Mouse (Mus musculus): ENCODE data around the gene Fmo4. TPM values are rescaled to one million over a fixed set of nuclear protein-coding genes. Genes with fewer than 3 reads are reported as not detected.

Fmo4 gene
- 0.08 TPM in 1 of 2 replicates, not detected in the other for polyA plus RNA-seq (2012; rRNA removed)

DNA sequence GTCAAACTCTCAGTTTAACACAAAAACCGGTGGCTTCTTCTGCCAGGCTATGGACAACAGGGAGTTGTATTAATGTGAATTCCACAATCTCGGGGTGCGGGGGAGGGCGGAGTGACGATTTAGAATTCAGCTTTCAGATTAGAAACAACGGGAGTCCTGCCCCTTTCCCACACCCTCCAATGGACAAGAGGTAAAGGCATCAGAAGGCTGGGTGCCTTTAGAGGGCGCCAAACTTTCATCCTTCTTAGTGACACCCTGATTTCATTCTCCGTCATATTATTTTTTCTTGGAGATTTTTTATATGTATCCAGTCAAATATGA is at the start of gene Fmo4:
TSS of gene Fmo4 (minus strand) at position 137 of the 321 bp plus-strand sequence.
- no peak within 1 kb of the TSS for H3K4me3 ChIP-seq (ENCODE audit: control insufficient read depth, insufficient read depth, low read length)
- no peak within 1 kb of the TSS for H3K27ac ChIP-seq (ENCODE audit: control insufficient read depth, insufficient read depth, low read length)
- no peaks in the 10 kb centered on the region for H3K36me3 ChIP-seq (ENCODE audit: control insufficient read depth, insufficient read depth, low read length)
- no peaks in the 10 kb centered on the region for H3K4me1 ChIP-seq (replicated peaks; ENCODE audit: control insufficient read depth, insufficient read depth, low read length)
- no peaks in the 10 kb centered on the region for H3K27me3 ChIP-seq (ENCODE audit: control insufficient read depth, insufficient read depth, low read length)
- TF ChIP-seq POLR2A (IDR thresholded peaks at IDR 0.05; ENCODE audit: control insufficient read depth, extremely low read depth, insufficient read depth, low read length, poor library complexity), result no peak
- no peak for TF ChIP-seq CTCF (IDR thresholded peaks at IDR 0.05; ENCODE audit: borderline replicate concordance, control insufficient read depth, extremely low read depth, insufficient read depth, low read length, poor library complexity)
- WGBS, result 54% methylated on average over 8 of the region's 8 CpGs
- DNase-seq, result peak; percentile 2

DNA sequence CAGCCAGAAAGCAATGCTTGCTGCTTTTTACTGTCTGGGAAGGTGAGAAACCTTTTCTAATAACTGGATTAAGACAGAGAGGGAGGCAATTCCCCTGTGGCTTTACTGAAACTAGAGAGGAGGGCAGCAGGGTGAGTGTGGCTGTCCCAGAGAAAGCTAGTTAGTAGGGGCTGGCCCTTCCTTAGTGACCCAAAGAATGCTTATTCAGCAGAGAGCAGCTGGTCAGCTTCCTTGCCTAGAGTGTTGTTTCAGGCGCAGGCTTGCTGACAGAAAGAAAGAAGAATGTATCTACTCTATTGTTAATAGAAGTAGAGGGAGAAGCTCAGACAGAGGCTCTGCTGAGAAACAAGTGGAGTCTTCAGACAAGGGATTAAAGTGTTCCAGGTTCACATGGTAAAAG is 48.6 kb upstream of the Fmo4 start:
- no peak for DNase-seq
- no peaks in the 10 kb centered on the region for H3K36me3 ChIP-seq (ENCODE audit: control insufficient read depth, insufficient read depth, low read length)
- H3K27me3 ChIP-seq (ENCODE audit: control insufficient read depth, insufficient read depth, low read length), result no peaks in the 10 kb centered on the region
- H3K4me3 ChIP-seq (ENCODE audit: control insufficient read depth, insufficient read depth, low read length), result no peak overlapping the region
- H3K27ac ChIP-seq (ENCODE audit: control insufficient read depth, insufficient read depth, low read length), result no peak overlapping the region
- TF ChIP-seq CTCF (IDR thresholded peaks at IDR 0.05; ENCODE audit: borderline replicate concordance, control insufficient read depth, extremely low read depth, insufficient read depth, low read length, poor library complexity), result no peak
- no peak for TF ChIP-seq POLR2A (IDR thresholded peaks at IDR 0.05; ENCODE audit: control insufficient read depth, extremely low read depth, insufficient read depth, low read length, poor library complexity)
- WGBS, result 94% methylated on average over 1 of the region's 1 CpGs
- H3K4me1 ChIP-seq (replicated peaks; ENCODE audit: control insufficient read depth, insufficient read depth, low read length), result no peaks in the 10 kb centered on the region

DNA sequence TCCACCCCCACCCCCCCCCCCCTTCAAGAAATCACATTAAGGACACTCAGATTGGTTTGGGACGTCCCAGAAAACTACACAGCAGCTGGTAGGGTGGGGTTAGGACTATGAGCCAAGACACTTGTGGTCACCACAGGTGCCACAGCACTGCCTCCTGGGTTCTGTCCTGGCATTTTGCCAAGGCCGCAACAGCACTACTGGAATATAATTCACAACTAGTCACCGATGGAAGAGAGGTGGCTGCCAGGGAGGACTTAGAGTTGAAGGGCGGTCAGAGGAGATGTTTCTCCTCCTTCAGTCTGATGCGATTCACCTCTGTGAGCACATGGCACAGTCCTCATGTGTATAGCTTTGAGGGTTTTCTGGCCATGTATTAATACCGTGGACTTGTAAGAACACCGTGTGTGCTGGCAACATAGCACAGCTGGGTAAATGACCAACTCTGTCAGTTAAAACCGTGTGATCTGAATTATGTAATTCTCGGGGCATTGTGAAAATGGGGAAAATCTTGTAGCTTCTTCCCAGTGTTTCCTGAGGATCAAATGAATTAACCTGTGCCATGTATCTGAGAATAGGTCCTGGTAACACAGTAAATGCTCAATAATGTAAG is 46.3 kb upstream of the Fmo4 start:
- no peak overlapping the region for H3K27ac ChIP-seq (ENCODE audit: control insufficient read depth, insufficient read depth, low read length)
- H3K27me3 ChIP-seq (ENCODE audit: control insufficient read depth, insufficient read depth, low read length), result no peaks in the 10 kb centered on the region
- TF ChIP-seq POLR2A (IDR thresholded peaks at IDR 0.05; ENCODE audit: control insufficient read depth, extremely low read depth, insufficient read depth, low read length, poor library complexity) (no peak), CTCF (IDR thresholded peaks at IDR 0.05; ENCODE audit: borderline replicate concordance, control insufficient read depth, extremely low read depth, insufficient read depth, low read length, poor library complexity) (no peak)
- DNase-seq, result no peak
- H3K4me1 ChIP-seq (replicated peaks; ENCODE audit: control insufficient read depth, insufficient read depth, low read length), result no peaks in the 10 kb centered on the region
- no peak overlapping the region for H3K4me3 ChIP-seq (ENCODE audit: control insufficient read depth, insufficient read depth, low read length)
- 55% methylated on average over 9 of the region's 9 CpGs for whole genome bisulfite sequencing
- no peaks in the 10 kb centered on the region for H3K36me3 ChIP-seq (ENCODE audit: control insufficient read depth, insufficient read depth, low read length)

DNA sequence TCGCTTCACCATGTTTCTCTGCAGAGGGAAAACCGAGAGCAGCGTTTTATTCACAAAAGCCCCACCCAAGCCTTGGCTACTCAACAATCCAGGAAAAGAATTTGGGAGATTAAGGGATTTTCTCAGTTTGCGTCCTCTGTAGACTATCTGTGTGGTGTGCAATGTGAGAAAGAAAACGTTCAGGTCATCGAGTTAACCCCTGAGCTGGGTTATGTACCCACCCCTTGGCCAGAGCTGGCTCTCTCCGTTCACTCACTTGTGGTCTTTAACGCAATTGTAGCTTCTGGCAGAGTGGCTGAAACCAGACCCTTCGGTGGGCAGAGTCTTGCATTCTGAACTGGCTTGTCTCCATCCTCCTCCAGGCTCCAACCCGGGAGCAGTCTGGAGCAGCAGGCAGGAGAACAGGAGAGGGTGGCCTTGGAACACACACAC is 45.8 kb upstream of the Fmo4 start:
- Histone ChIP-seq H3K4me3 (ENCODE audit: control insufficient read depth, insufficient read depth, low read length) (no peak overlapping the region), H3K27me3 (ENCODE audit: control insufficient read depth, insufficient read depth, low read length) (no peaks in the 10 kb centered on the region), H3K36me3 (ENCODE audit: control insufficient read depth, insufficient read depth, low read length) (no peaks in the 10 kb centered on the region), H3K4me1 (replicated peaks; ENCODE audit: control insufficient read depth, insufficient read depth, low read length) (no peaks in the 10 kb centered on the region), H3K27ac (ENCODE audit: control insufficient read depth, insufficient read depth, low read length) (no peak overlapping the region)
- DNase-seq, result no peak
- TF ChIP-seq POLR2A (IDR thresholded peaks at IDR 0.05; ENCODE audit: control insufficient read depth, extremely low read depth, insufficient read depth, low read length, poor library complexity), result no peak
- TF ChIP-seq CTCF (IDR thresholded peaks at IDR 0.05; ENCODE audit: borderline replicate concordance, control insufficient read depth, extremely low read depth, insufficient read depth, low read length, poor library complexity), result no peak
- 80% methylated on average over 10 of the region's 10 CpGs for WGBS

DNA sequence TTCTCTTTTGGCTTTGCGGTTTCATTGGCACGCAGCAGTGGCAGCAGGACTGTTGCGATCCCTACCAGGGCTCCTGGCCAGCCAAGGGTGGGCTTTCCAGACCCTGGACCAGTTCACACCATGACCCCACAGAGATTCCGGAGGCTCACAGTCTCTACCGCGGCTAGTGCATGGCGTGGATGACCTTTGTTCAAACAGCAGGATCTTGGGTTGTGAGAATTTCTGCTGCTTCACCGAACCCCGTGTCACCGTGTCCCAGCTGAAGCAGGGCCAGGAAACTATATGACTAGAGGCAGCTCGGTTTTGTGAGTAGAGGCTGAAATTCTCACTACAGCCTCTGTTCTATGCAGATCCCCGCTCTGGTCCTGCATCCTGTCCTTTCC is 45.0 kb upstream of the Fmo4 start:
- no peaks in the 10 kb centered on the region for H3K4me1 ChIP-seq (replicated peaks; ENCODE audit: control insufficient read depth, insufficient read depth, low read length)
- no peaks in the 10 kb centered on the region for H3K36me3 ChIP-seq (ENCODE audit: control insufficient read depth, insufficient read depth, low read length)
- no peak for DNase-seq
- 75% methylated on average over 12 of the region's 12 CpGs for WGBS
- no peaks in the 10 kb centered on the region for H3K27me3 ChIP-seq (ENCODE audit: control insufficient read depth, insufficient read depth, low read length)
- no peak for TF ChIP-seq CTCF (IDR thresholded peaks at IDR 0.05; ENCODE audit: borderline replicate concordance, control insufficient read depth, extremely low read depth, insufficient read depth, low read length, poor library complexity)
- no peak for TF ChIP-seq POLR2A (IDR thresholded peaks at IDR 0.05; ENCODE audit: control insufficient read depth, extremely low read depth, insufficient read depth, low read length, poor library complexity)
- peak overlapping the region; percentile 11; the same call in 1 of the 2 replicates for H3K4me3 ChIP-seq (ENCODE audit: control insufficient read depth, insufficient read depth, low read length)
- no peak overlapping the region; the same call in 1 of the 2 replicates for H3K27ac ChIP-seq (ENCODE audit: control insufficient read depth, insufficient read depth, low read length)

DNA sequence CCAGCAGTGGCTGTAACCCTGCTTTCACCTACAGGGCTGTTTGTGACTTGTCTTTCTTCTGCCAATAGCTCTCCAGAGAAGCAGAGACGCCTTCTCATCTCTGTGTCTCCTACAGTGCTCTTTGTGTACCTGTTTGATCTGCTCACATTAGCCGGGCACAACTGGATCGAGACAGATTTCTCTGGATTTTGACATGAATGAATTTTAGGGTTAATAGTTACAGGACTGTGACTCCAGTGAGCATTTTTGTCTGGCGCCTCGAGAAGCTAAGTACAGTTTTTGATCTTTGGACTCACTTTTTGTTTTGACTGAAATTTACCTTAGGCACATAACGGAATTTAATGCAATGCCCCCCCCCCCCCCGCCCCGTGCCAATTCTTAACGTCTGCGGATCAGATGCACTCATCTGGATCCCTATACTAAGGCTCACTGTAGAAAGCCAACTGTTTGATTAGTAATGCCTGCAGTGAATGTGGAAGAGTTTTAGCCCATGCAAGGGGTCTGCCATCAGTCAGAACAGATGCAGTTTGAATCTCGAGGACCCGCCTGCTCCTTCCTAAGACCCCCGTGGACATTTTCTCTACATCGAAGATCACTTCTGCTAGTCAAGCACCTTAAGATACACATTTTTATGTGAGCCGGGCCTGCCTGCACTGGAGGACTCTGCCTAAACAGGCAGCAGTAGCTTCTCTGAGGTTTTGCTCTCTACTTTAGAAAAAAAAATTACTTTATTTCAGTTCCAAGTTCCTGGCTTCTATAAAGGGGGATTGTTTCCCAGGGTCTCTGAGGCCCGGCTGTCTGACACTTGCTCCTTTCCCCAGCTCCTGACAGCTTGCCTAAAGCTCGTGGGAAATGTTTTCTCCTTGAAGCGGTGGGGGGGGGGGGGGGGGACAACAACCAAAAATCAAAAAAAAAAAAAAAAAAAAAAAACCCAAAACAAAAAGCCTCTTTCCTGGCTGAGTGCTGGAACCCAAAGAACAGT is 44.3 kb upstream of the Fmo4 start:
- Histone ChIP-seq H3K4me3 (ENCODE audit: control insufficient read depth, insufficient read depth, low read length) (peak overlapping the region; percentile 11; the same call in 1 of the 2 replicates), H3K27ac (ENCODE audit: control insufficient read depth, insufficient read depth, low read length) (no peak overlapping the region), H3K36me3 (ENCODE audit: control insufficient read depth, insufficient read depth, low read length) (no peaks in the 10 kb centered on the region), H3K27me3 (ENCODE audit: control insufficient read depth, insufficient read depth, low read length) (no peaks in the 10 kb centered on the region), H3K4me1 (replicated peaks; ENCODE audit: control insufficient read depth, insufficient read depth, low read length) (no peaks in the 10 kb centered on the region)
- DNase-seq, result no peak
- WGBS, result 84% methylated on average over 18 of the region's 18 CpGs
- TF ChIP-seq POLR2A (IDR thresholded peaks at IDR 0.05; ENCODE audit: control insufficient read depth, extremely low read depth, insufficient read depth, low read length, poor library complexity) (no peak), CTCF (IDR thresholded peaks at IDR 0.05; ENCODE audit: borderline replicate concordance, control insufficient read depth, extremely low read depth, insufficient read depth, low read length, poor library complexity) (no peak)

Data from thymus, adult 2 months (tissue).